Mouse (Mus musculus) cerebellum, adult 2 months (tissue): Measurements from ENCODE around the gene Wdr17. TPM values are rescaled to one million over a fixed set of nuclear protein-coding genes. Genes with fewer than 3 reads are reported as not detected.

ENCODE experiments used
- DNase-seq, 2 experiments: peaks; one replicate each; pipeline ENCODE4 v3.0.0; 2021
- H3K27ac ChIP-seq: fragments of 200-500 bp; 2 replicates; pipeline ENCODE4 v1.5.1; 2012; ENCODE audit warnings: low read length, control low read depth, inconsistent platforms; ENCODE audit not compliant: insufficient read depth
- H3K27me3 ChIP-seq: fragments of 200-500 bp; 2 replicates; pipeline ENCODE4 v1.6.1; 2012; ENCODE audit warnings: inconsistent platforms, mild to moderate bottlenecking, low read length, moderate library complexity; ENCODE audit not compliant: control insufficient read depth, insufficient read depth
- H3K4me1 ChIP-seq: fragments of 200-500 bp; 2 replicates; pipeline ENCODE4 v1.6.1; 2011; ENCODE audit warnings: low read length; ENCODE audit not compliant: control insufficient read depth, insufficient read depth
- H3K4me3 ChIP-seq: fragments of 200-500 bp; replicated peaks from 2 replicates; pipeline ENCODE3; 2011; ENCODE audit warnings: mild to moderate bottlenecking, low read depth, low read length, control low read depth; ENCODE audit not compliant: insufficient read depth
- CTCF ChIP-seq: fragments of 200-500 bp; IDR thresholded peaks from 2 replicates; pipeline ENCODE4 v1.5.1; 2011; ENCODE audit warnings: low read depth, mild to moderate bottlenecking, control low read depth, low read length, moderate library complexity, borderline replicate concordance; ENCODE audit not compliant: insufficient read depth
- POLR2A ChIP-seq: fragments of 200-500 bp; IDR thresholded peaks from 2 replicates; pipeline ENCODE4 v1.6.1; 2011; ENCODE audit warnings: low read length, control low read depth, borderline replicate concordance; ENCODE audit not compliant: insufficient read depth
- WGBS: fragments of 180-500 bp; shearing (Covaris S2); methylation state at CpG from one replicate; pipeline ENCODE4 v1.1.7; 2018; 5-methylcytosine and 5-hydroxymethylcytosine counted together
- polyA plus RNA-seq: library from polyadenylated mRNA; depleted of rRNA; stranded (reverse); fragments of >200 nt; gene quantifications from 2 replicates; pipeline ENCODE4 v1.2.3, GENCODE M21; 2012; rRNA removed

Gene Wdr17
- 6.7 and 7.3 TPM in 2 replicates for polyA plus RNA-seq

- no peaks in the 10 kb centered on the region for H3K27me3 ChIP-seq
- no peak for TF ChIP-seq POLR2A
- no peak for TF ChIP-seq CTCF
- DNase-seq: no peak
- H3K4me3 ChIP-seq: no peak within 1 kb of the TSS
- no peaks in the 10 kb centered on the region for H3K4me1 ChIP-seq
- 89% methylated on average over 9 of the region's 9 CpGs for WGBS
- no peak within 1 kb of the TSS for H3K27ac ChIP-seq
Observed at GRCm38 (mm10) chr8:54886987-54887785, at the start of gene Wdr17. Gene Wdr17 (minus strand): TSS chr8:54887184.

GRCm38 (mm10) chr8:54932306-54932705 lies 45.3 kb upstream of the Wdr17 start:
- WGBS: 75% methylated on average over 2 of the region's 2 CpGs
- TF ChIP-seq CTCF (no peak), POLR2A (no peak)
- no peak overlapping the region for H3K4me3 ChIP-seq

GRCm38 (mm10) chr8:54924936-54925335 lies 38.0 kb upstream of the Wdr17 start:
- TF ChIP-seq POLR2A: no peak
- TF ChIP-seq CTCF: no peak
- no peaks in the 10 kb centered on the region for H3K4me1 ChIP-seq
- DNase-seq: no peak
- H3K27ac ChIP-seq: no peak overlapping the region
- H3K4me3 ChIP-seq: no peak overlapping the region
- WGBS: 91% methylated on average over 3 of the region's 3 CpGs
- no peaks in the 10 kb centered on the region for H3K27me3 ChIP-seq

More at GRCm38 (mm10) chr8:54932306-54932705, 45.3 kb upstream of the Wdr17 start:
- no peaks in the 10 kb centered on the region for H3K4me1 ChIP-seq
- no peaks in the 10 kb centered on the region for H3K27me3 ChIP-seq
- no peak for DNase-seq
- H3K27ac ChIP-seq: no peak overlapping the region

GRCm38 (mm10) chr8:54922160-54922855 lies 35.3 kb upstream of the Wdr17 start:
- Histone ChIP-seq H3K27me3 (no peaks in the 10 kb centered on the region), H3K27ac (no peak overlapping the region), H3K4me3 (no peak overlapping the region), H3K4me1 (no peaks in the 10 kb centered on the region)
- 29% methylated on average over 2 of the region's 2 CpGs for WGBS
- DNase-seq: peak in 1 of 2 experiments; percentile 4
- no peak for TF ChIP-seq POLR2A
- no peak for TF ChIP-seq CTCF

GRCm38 (mm10) chr8:54917710-54918109 lies 30.7 kb upstream of the Wdr17 start:
- Histone ChIP-seq H3K4me3 (no peak overlapping the region), H3K27me3 (no peaks in the 10 kb centered on the region), H3K4me1 (no peaks in the 10 kb centered on the region), H3K27ac (no peak overlapping the region)
- 65% methylated on average over 9 of the region's 9 CpGs for WGBS
- no peak for DNase-seq
- TF ChIP-seq POLR2A: no peak
- no peak for TF ChIP-seq CTCF

GRCm38 (mm10) chr8:54912891-54913290 lies 25.9 kb upstream of the Wdr17 start:
- no peaks in the 10 kb centered on the region for H3K4me1 ChIP-seq
- no peaks in the 10 kb centered on the region for H3K27me3 ChIP-seq
- 98% methylated on average over 2 of the region's 2 CpGs for WGBS
- H3K4me3 ChIP-seq: no peak overlapping the region
- H3K27ac ChIP-seq: no peak overlapping the region
- TF ChIP-seq CTCF: no peak
- no peak for TF ChIP-seq POLR2A
- no peak for DNase-seq

GRCm38 (mm10) chr8:54899444-54899843 lies 12.5 kb upstream of the Wdr17 start:
- 91% methylated on average over 2 of the region's 2 CpGs for WGBS

More at GRCm38 (mm10) chr8:54899444-54899843, 12.5 kb upstream of the Wdr17 start:
- Histone ChIP-seq H3K4me3 (no peak overlapping the region), H3K4me1 (no peaks in the 10 kb centered on the region), H3K27me3 (no peaks in the 10 kb centered on the region), H3K27ac (no peak overlapping the region)
- TF ChIP-seq POLR2A (no peak), CTCF (no peak)
- DNase-seq: no peak
